Mouse (Mus musculus) lung, embryonic 16.5 days (tissue): Measurements from ENCODE around the gene Inpp4b. TPM values are rescaled to one million over a fixed set of nuclear protein-coding genes. Genes with fewer than 3 reads are reported as not detected.

Experiments
- ATAC-seq: fragments of 200-750 bp; cut with Nextera tagmentation; 2 replicates; pipeline ENCODE4 v1.8.0; 2017; ENCODE audit warnings: low read depth, mild to moderate bottlenecking, moderate library complexity
- H3K27ac ChIP-seq: fragments of 300-500 bp; sonication (generic); 2 replicates; pipeline ENCODE4 v1.5.1; 2014; ENCODE audit warnings: mild to moderate bottlenecking, control low read depth, low read length
- H3K27me3 ChIP-seq: fragments of 300-500 bp; sonication (generic); 2 replicates; pipeline ENCODE4 v1.6.1; 2014; ENCODE audit warnings: low read depth, low read length, mixed read lengths; ENCODE audit not compliant: control insufficient read depth, insufficient read depth
- H3K36me3 ChIP-seq: fragments of 300-500 bp; sonication (generic); 2 replicates; pipeline ENCODE4 v1.6.1; 2014; ENCODE audit warnings: low read length; ENCODE audit not compliant: control insufficient read depth, insufficient read depth
- H3K4me1 ChIP-seq: fragments of 300-500 bp; sonication (generic); replicated peaks from 2 replicates; pipeline ENCODE4 v1.6.1; 2014; ENCODE audit warnings: low read length, mixed read lengths; ENCODE audit not compliant: control insufficient read depth, insufficient read depth
- H3K4me2 ChIP-seq: fragments of 300-500 bp; sonication (generic); 2 replicates; pipeline ENCODE4 v1.6.1; 2014; ENCODE audit warnings: low read depth, low read length, control low read depth
- H3K4me3 ChIP-seq: fragments of 300-500 bp; sonication (generic); 2 replicates; pipeline ENCODE4 v1.5.1; 2014; ENCODE audit warnings: mild to moderate bottlenecking, low read length, control low read depth
- H3K9ac ChIP-seq: fragments of 300-500 bp; sonication (generic); 2 replicates; pipeline ENCODE4 v1.6.1; 2014; ENCODE audit warnings: low read length, control low read depth
- H3K9me3 ChIP-seq: fragments of 300-500 bp; sonication (generic); 2 replicates; pipeline ENCODE4 v1.6.1; 2016; ENCODE audit warnings: low read length; ENCODE audit not compliant: control insufficient read depth
- WGBS: fragments of 180-500 bp; shearing (Covaris S2); extraction: QIAGEN DNeasy Blood & Tissue Kit; methylation state at CpG from one replicate; pipeline ENCODE4 v1.1.7; 2014; 5-methylcytosine and 5-hydroxymethylcytosine counted together
- polyA plus RNA-seq: library from polyadenylated mRNA; unstranded; fragments of >200 nt; fragmentation: Nextera tagmentation; extraction: Ambion mirVana; gene quantifications from 2 replicates; pipeline ENCODE4 v1.2.1, GENCODE M21; 2015

Inpp4b gene
- polyA plus RNA-seq, 1 experiment from 2014 or later = 16.5 TPM

DNA sequence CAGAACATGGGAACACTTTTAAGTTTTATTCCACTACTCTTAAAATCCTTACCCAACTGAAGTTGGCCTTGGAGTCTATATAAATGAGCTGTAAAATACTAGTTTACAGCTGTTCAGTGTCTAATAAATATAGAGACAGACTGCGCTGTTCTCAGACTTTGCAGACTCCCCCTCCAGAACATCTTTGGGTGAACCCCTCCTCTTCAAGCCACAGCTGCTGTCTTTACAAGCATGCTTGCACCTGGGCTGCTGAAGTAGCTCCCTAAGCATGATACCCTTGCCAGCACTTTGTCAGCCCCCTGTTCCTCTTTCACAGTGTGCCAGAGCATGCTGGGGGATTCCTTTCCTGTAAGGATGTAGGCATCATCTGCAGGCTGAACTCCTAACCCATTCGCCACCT, 272.2 kb downstream of the Inpp4b start:
- 71% methylated on average over 2 of the region's 2 CpGs for WGBS
- no peaks in the 10 kb centered on the region for H3K9me3 ChIP-seq

DNA sequence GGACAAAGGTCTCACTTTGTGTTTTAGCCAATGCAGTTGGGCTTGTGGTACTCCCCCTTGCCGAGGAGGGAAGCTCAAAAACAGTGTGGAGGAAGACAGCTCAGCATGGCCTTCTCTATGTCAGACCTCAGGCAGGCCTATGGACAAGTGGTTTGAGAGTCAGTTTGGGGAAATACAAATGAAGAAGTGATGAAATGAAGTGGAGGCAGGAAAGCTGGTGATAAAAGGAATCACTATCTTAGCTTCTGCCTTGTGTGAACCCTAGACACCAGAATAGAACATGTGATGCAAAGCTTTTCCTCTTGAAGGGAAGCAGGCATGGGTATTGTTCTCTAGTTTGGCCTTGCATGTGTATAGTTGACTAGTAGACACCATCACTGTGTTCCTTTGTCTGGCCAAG, 273.2 kb downstream of the Inpp4b start:
- Histone ChIP-seq H3K4me1 (no peaks in the 10 kb centered on the region), H3K4me2 (no peak overlapping the region), H3K4me3 (no peak overlapping the region), H3K27ac (no peak overlapping the region), H3K27me3 (no peaks in the 10 kb centered on the region), H3K9me3 (no peaks in the 10 kb centered on the region), H3K9ac (no peak overlapping the region), H3K36me3 (no peaks in the 10 kb centered on the region)
- WGBS = 72% methylated on average over 1 of the region's 1 CpGs
- no peak for ATAC-seq

More for the DNA sequence above, 272.2 kb downstream of the Inpp4b start:
- no peak overlapping the region for H3K4me3 ChIP-seq
- H3K27ac ChIP-seq = no peak overlapping the region
- H3K4me1 ChIP-seq = no peaks in the 10 kb centered on the region
- ATAC-seq = peak; percentile 61; the same call in 1 of the 2 replicates
- H3K27me3 ChIP-seq = no peaks in the 10 kb centered on the region
- no peaks in the 10 kb centered on the region for H3K36me3 ChIP-seq
- no peak overlapping the region for H3K9ac ChIP-seq
- no peak overlapping the region for H3K4me2 ChIP-seq

DNA sequence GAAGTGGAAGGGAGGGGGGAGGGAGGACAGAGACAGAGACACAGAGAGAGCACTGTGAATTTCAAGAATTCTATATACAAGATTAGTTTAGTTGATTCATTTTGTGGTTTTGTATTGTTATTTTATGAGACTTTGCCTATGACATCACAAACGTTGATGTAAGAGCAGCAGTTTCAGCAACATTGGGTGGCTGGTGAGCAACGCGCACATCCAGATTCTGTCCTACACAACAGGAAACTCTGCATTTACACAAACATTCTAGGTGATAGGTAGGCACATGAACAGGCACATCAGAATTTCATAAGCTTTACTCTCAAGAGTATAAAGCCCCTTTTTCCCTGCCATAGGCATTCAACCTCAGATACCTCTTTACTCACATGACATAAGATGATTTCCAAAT, 276.6 kb downstream of the Inpp4b start:
- no peaks in the 10 kb centered on the region for H3K27me3 ChIP-seq

DNA sequence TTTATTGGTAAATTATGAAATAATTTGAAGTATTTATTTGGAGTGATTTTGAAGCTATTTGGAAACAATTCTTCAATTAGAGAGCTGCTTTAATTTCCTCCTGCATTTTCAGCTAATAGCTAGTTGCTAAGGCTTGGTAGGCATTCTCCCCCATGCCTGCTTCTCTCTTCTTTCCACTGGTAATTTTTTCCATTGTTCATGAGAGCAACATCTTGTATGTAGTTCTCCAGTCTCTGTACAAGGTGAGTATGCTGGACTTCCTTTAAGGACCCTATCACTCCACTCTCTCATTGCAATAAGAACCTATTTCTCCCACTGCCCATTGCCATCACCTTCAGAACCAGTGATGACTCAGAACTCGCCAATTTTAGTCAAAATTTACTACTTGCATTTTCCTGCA, 292.7 kb downstream of the Inpp4b start:
- H3K36me3 ChIP-seq = no peaks in the 10 kb centered on the region
- no peak for ATAC-seq
- no peaks in the 10 kb centered on the region for H3K27me3 ChIP-seq
- no peak overlapping the region for H3K9ac ChIP-seq
- no peak overlapping the region for H3K4me3 ChIP-seq
- H3K4me1 ChIP-seq = peaks cover 4% of the 10 kb centered on the region; the same call in 1 of the 2 replicates
- no peak overlapping the region for H3K27ac ChIP-seq
- H3K4me2 ChIP-seq = no peak overlapping the region
- no peaks in the 10 kb centered on the region for H3K9me3 ChIP-seq
- WGBS = 87% methylated on average over 1 of the region's 1 CpGs

More for the DNA sequence above, 276.6 kb downstream of the Inpp4b start:
- no peak overlapping the region for H3K4me3 ChIP-seq
- no peaks in the 10 kb centered on the region for H3K4me1 ChIP-seq
- no peak overlapping the region for H3K9ac ChIP-seq
- no peak overlapping the region for H3K27ac ChIP-seq
- 96% methylated on average over 3 of the region's 3 CpGs for WGBS
- H3K36me3 ChIP-seq = no peaks in the 10 kb centered on the region
- H3K9me3 ChIP-seq = no peaks in the 10 kb centered on the region
- ATAC-seq = no peak
- H3K4me2 ChIP-seq = no peak overlapping the region

DNA sequence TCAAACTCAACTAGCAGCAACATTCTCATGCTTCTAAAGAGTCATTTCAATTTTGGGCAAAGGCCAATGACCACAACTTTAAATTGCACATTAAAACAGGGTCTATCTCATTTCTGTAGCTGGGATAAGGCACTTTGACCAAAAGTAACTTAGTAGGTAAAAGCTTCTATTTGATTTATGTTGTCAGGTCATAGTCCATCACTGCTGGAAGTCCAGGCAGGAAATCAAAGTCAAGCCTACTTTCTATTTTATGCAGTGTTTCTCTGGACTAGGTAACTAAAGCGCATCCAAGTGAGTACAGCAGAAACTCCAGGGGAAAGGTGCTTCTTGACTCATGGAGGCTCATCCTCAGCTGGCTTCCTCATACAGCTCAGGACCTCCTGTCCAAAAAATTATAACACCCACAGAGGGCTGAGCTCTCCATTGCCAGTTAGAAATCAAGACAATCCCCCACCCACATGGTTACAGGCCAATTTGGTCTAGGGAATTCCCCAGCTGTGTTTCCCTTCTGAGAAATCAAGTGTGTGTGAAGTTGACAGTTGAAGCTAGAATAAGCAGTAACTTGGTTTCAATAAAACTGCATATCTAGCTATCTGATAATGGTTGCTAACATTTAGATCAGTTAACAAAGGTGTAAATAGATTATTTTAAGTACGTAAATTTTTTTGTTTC, 293.7 kb downstream of the Inpp4b start:
- no peak overlapping the region for H3K4me3 ChIP-seq
- WGBS = 85% methylated on average over 2 of the region's 2 CpGs
- no peak overlapping the region for H3K27ac ChIP-seq
- no peak overlapping the region for H3K9ac ChIP-seq
- no peaks in the 10 kb centered on the region for H3K36me3 ChIP-seq
- no peaks in the 10 kb centered on the region for H3K9me3 ChIP-seq
- peaks cover 4% of the 10 kb centered on the region; the same call in 1 of the 2 replicates for H3K4me1 ChIP-seq
- no peaks in the 10 kb centered on the region for H3K27me3 ChIP-seq
- no peak overlapping the region for H3K4me2 ChIP-seq
- no peak for ATAC-seq

DNA sequence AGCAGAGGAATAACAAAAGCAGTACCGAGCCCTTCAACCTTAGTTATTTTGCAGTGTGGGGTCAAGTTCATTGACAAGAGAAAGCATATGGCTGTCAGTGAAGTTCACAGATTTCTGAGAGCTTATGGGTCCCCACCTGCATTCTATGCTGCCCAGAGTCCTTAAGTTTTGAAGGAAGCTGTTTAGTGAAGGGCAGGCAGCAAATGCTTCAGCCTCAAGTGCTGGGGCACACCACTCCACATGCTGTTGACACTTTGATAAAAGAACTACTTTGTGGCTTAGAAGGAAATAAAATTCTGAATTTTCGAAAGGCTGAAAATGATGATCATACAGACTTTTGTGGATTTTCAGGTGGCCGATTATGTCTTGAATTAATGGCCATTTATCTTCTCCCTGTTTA, 296.1 kb downstream of the Inpp4b start:
- H3K9me3 ChIP-seq = no peaks in the 10 kb centered on the region
- no peaks in the 10 kb centered on the region for H3K27me3 ChIP-seq
- H3K4me2 ChIP-seq = no peak overlapping the region
- ATAC-seq = peak; percentile 90
- WGBS = 44% methylated on average over 3 of the region's 3 CpGs
- no peaks in the 10 kb centered on the region for H3K36me3 ChIP-seq
- H3K27ac ChIP-seq = peak overlapping the region; percentile 63
- no peak overlapping the region for H3K4me3 ChIP-seq
- H3K9ac ChIP-seq = no peak overlapping the region
- peaks cover 4% of the 10 kb centered on the region; the same call in 1 of the 2 replicates for H3K4me1 ChIP-seq

DNA sequence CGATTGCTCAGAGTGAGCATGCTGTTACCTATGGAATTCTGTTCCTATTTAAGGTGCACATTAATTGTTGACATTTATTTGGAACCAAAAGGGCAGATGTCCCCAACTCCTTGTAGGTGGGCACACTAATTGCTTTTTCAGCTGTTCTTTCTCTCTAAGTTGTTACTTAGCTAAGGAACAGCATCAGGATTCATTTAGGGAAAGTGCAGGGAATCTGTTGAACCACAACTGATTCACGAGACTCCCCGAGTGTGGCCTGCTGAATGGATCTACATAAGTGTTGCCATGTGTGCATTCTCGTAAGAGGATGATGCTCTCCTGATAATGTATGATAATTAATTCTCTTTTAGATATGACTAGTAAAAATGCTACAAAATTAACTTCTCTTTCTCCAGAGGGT, 297.5 kb downstream of the Inpp4b start:
- ATAC-seq = no peak
- H3K4me3 ChIP-seq = no peak overlapping the region
- no peak overlapping the region for H3K27ac ChIP-seq
- 82% methylated on average over 4 of the region's 4 CpGs for WGBS
- H3K4me2 ChIP-seq = no peak overlapping the region
- no peaks in the 10 kb centered on the region for H3K9me3 ChIP-seq
- no peaks in the 10 kb centered on the region for H3K36me3 ChIP-seq
- H3K27me3 ChIP-seq = no peaks in the 10 kb centered on the region
- H3K4me1 ChIP-seq = peaks cover 4% of the 10 kb centered on the region; the same call in 1 of the 2 replicates
- H3K9ac ChIP-seq = no peak overlapping the region

DNA sequence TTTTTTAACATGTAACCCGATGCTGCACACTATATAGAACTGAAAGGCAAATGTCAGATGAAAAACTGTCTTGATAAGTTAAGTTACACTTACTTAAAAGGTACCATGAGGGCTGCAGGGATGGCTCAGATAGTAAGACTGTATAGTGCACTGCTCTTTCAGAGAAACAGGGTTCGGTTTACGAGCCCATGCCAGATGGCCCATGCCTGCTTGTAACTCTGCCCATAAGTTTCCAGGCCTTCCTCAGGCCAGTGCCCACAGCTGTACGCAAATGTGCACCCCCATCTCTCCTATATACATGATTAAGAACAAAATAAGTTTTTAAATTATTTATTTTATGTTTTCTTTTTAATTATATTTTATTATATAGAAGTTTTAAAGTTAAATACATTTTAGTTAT, 300.7 kb downstream of the Inpp4b start:
- Histone ChIP-seq H3K4me1 (0 out of 2 replicates have a peak, but pooled peaks cover 2% of the 10 kb centered on the region), H3K27me3 (no peaks in the 10 kb centered on the region), H3K4me3 (no peak overlapping the region), H3K9ac (no peak overlapping the region), H3K27ac (no peak overlapping the region), H3K9me3 (no peaks in the 10 kb centered on the region), H3K4me2 (no peak overlapping the region), H3K36me3 (no peaks in the 10 kb centered on the region)
- 76% methylated on average over 4 of the region's 4 CpGs for WGBS
- no peak for ATAC-seq

DNA sequence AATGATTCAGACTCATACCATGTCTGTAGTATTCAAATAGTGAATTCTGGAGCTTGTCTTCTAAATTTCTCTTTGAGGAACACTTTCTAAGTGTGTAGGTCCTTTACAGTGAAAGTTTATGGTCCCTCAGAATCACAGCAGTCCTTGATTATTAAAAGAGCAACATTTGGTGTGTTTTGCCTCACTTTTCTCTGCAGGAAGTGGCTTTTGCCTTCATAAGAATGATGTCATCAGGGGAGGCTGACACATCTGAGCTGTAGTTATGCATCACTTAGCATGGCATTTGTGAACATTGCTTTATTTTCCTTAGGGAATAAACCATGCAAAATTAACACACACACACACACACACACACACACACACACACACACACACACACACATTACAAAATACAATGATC, 349.8 kb downstream of the Inpp4b start:
- no peak overlapping the region for H3K4me3 ChIP-seq
- H3K4me2 ChIP-seq = no peak overlapping the region
- H3K9me3 ChIP-seq = no peaks in the 10 kb centered on the region
- no peak overlapping the region for H3K27ac ChIP-seq
- H3K4me1 ChIP-seq = no peaks in the 10 kb centered on the region
- no peaks in the 10 kb centered on the region for H3K27me3 ChIP-seq
- H3K9ac ChIP-seq = no peak overlapping the region
- ATAC-seq = no peak
- H3K36me3 ChIP-seq = no peaks in the 10 kb centered on the region
